Mouse (Mus musculus) megakaryocyte, embryonic 14.5 days (primary cell): ENCODE results near the gene Sox13. TPM values are rescaled to one million over a fixed set of nuclear protein-coding genes. Genes with fewer than 3 reads are reported as not detected.
A peak's percentile ranks its signal among the peaks of the same experiment; 100 is the strongest.

Source experiments
- H3K27me3 ChIP-seq: replicated peaks from 2 replicates; pipeline ENCODE3; 2012; ENCODE audit warnings: inconsistent platforms
- H3K36me3 ChIP-seq: replicated peaks from 2 replicates; pipeline ENCODE3; 2012; ENCODE audit warnings: low read length, inconsistent platforms, mixed read lengths
- H3K4me1 ChIP-seq: 2 replicates; pipeline ENCODE4 v1.6.1; 2012; ENCODE audit warnings: inconsistent platforms
- H3K4me3 ChIP-seq: replicated peaks from 2 replicates; pipeline ENCODE3; 2012; ENCODE audit warnings: moderate library complexity, mild to moderate bottlenecking, inconsistent platforms
- H3K9me3 ChIP-seq: 2 replicates; pipeline ENCODE4 v1.6.1; 2012; ENCODE audit warnings: inconsistent platforms
- FLI1 ChIP-seq: IDR thresholded peaks from 2 replicates; pipeline ENCODE4 v1.6.1; 2012; ENCODE audit warnings: low read length, inconsistent platforms, mixed read lengths
- GATA1 ChIP-seq: IDR thresholded peaks from 3 replicates; pipeline ENCODE4 v1.6.1; 2012; ENCODE audit warnings: mixed read lengths, low read length, inconsistent platforms, borderline replicate concordance
- polyA plus RNA-seq: library from polyadenylated mRNA; stranded (reverse); fragments of >175 nt; gene quantifications from 2 replicates; pipeline ENCODE4 v1.2.3, GENCODE M21; 2012; ENCODE audit warnings: low replicate concordance; ENCODE audit not compliant: insufficient read depth

Gene Sox13
- polyA plus RNA-seq, 1 experiment: 1.3 TPM

GRCm38 (mm10) chr1:133431133-133431532 is 7.0 kb upstream of the Sox13 start:
- Histone ChIP-seq H3K4me1 (no peaks in the 10 kb centered on the region), H3K36me3 (no peaks in the 10 kb centered on the region), H3K27me3 (peaks cover 33% of the 10 kb centered on the region), H3K9me3 (peaks cover 30% of the 10 kb centered on the region), H3K4me3 (no peak overlapping the region)
- TF ChIP-seq FLI1 (no peak), GATA1 (no peak)

GRCm38 (mm10) chr1:133424547-133425140 is 467 bp upstream of the Sox13 start:
- peaks cover 19% of the 10 kb centered on the region for H3K9me3 ChIP-seq
- no peak overlapping the region for H3K4me3 ChIP-seq
- H3K27me3 ChIP-seq: peaks cover 78% of the 10 kb centered on the region
- TF ChIP-seq FLI1: no peak
- no peak for TF ChIP-seq GATA1
- H3K36me3 ChIP-seq: no peaks in the 10 kb centered on the region
- H3K4me1 ChIP-seq: peaks cover 20% of the 10 kb centered on the region

GRCm38 (mm10) chr1:133423166-133423542 is 1.0 kb downstream of the Sox13 start:
- TF ChIP-seq FLI1 (no peak), GATA1 (no peak)
- peaks cover 90% of the 10 kb centered on the region for H3K27me3 ChIP-seq

GRCm38 (mm10) chr1:133422615-133423161 is 1.5 kb downstream of the Sox13 start:
- H3K4me1 ChIP-seq: peaks cover 20% of the 10 kb centered on the region
- H3K4me3 ChIP-seq: peak overlapping the region; percentile 91
- no peaks in the 10 kb centered on the region for H3K36me3 ChIP-seq
- TF ChIP-seq FLI1: no peak
- TF ChIP-seq GATA1: no peak
- H3K27me3 ChIP-seq: peaks cover 94% of the 10 kb centered on the region
- H3K9me3 ChIP-seq: peaks cover 4% of the 10 kb centered on the region; the same call in 1 of the 2 replicates

More at GRCm38 (mm10) chr1:133423166-133423542, 1.0 kb downstream of the Sox13 start:
- peaks cover 20% of the 10 kb centered on the region for H3K4me1 ChIP-seq
- H3K4me3 ChIP-seq: peak overlapping the region; percentile 91
- peaks cover 7% of the 10 kb centered on the region for H3K9me3 ChIP-seq
- H3K36me3 ChIP-seq: no peaks in the 10 kb centered on the region

- Histone ChIP-seq H3K36me3 (no peaks in the 10 kb centered on the region), H3K4me3 (no peak overlapping the region), H3K4me1 (peaks cover 20% of the 10 kb centered on the region), H3K9me3 (peaks cover 4% of the 10 kb centered on the region; the same call in 1 of the 2 replicates), H3K27me3 (peaks cover 98% of the 10 kb centered on the region)
- TF ChIP-seq FLI1: no peak
- no peak for TF ChIP-seq GATA1
Observed at GRCm38 (mm10) chr1:133421975-133422570, 2.1 kb downstream of the Sox13 start.

- TF ChIP-seq FLI1 (no peak), GATA1 (no peak)
- Histone ChIP-seq H3K4me3 (no peak overlapping the region), H3K9me3 (no peaks in the 10 kb centered on the region; the same call in 1 of the 2 replicates), H3K36me3 (no peaks in the 10 kb centered on the region), H3K4me1 (peaks cover 20% of the 10 kb centered on the region), H3K27me3 (peaks cover 98% of the 10 kb centered on the region)
Observed at GRCm38 (mm10) chr1:133421061-133421460, 3.1 kb downstream of the Sox13 start.

- H3K9me3 ChIP-seq: no peaks in the 10 kb centered on the region; the same call in 1 of the 2 replicates
- peaks cover 97% of the 10 kb centered on the region for H3K27me3 ChIP-seq
- H3K4me3 ChIP-seq: no peak overlapping the region
- peaks cover 17% of the 10 kb centered on the region for H3K4me1 ChIP-seq
- H3K36me3 ChIP-seq: no peaks in the 10 kb centered on the region
- TF ChIP-seq FLI1: no peak
- no peak for TF ChIP-seq GATA1
Observed at GRCm38 (mm10) chr1:133420491-133420890, 3.7 kb downstream of the Sox13 start.

- peaks cover 97% of the 10 kb centered on the region for H3K27me3 ChIP-seq
- no peak overlapping the region for H3K4me3 ChIP-seq
- no peaks in the 10 kb centered on the region for H3K36me3 ChIP-seq
- peaks cover 17% of the 10 kb centered on the region for H3K4me1 ChIP-seq
- H3K9me3 ChIP-seq: no peaks in the 10 kb centered on the region
- TF ChIP-seq FLI1: no peak
- no peak for TF ChIP-seq GATA1
Observed at GRCm38 (mm10) chr1:133419178-133419834, 4.9 kb downstream of the Sox13 start.

GRCm38 (mm10) chr1:133418164-133418800 is 5.9 kb downstream of the Sox13 start:
- Histone ChIP-seq H3K9me3 (no peaks in the 10 kb centered on the region), H3K4me3 (peak overlapping the region; percentile 78), H3K4me1 (peaks cover 8% of the 10 kb centered on the region), H3K27me3 (peaks cover 96% of the 10 kb centered on the region), H3K36me3 (no peaks in the 10 kb centered on the region)
- TF ChIP-seq GATA1: no peak
- no peak for TF ChIP-seq FLI1
